Mouse (Mus musculus) bone marrow macrophage, adult 2 months (primary cell): Measurements from ENCODE around the gene Cmc1. TPM values are rescaled to one million over a fixed set of nuclear protein-coding genes. Genes with fewer than 3 reads are reported as not detected.
"Not testable (repeated sequence)": the region's sequence is repeated elsewhere in the genome, so short reads cannot be mapped to it uniquely, and the experiment has no call there.

Source experiments
- H3K27ac ChIP-seq: 2 replicates; pipeline ENCODE4 v1.5.1; 2012; ENCODE audit warnings: low read depth, low read length; ENCODE audit not compliant: insufficient read depth
- H3K4me1 ChIP-seq: 2 replicates; pipeline ENCODE4 v1.6.1; 2012; ENCODE audit warnings: low read length; ENCODE audit not compliant: control insufficient read depth, insufficient read depth
- H3K4me3 ChIP-seq: 2 replicates; pipeline ENCODE4 v1.5.1; 2012; ENCODE audit warnings: mild to moderate bottlenecking, low read length, moderate library complexity; ENCODE audit not compliant: insufficient read depth
- CTCF ChIP-seq: IDR thresholded peaks from 2 replicates; pipeline ENCODE4 v1.5.1; 2012; ENCODE audit warnings: low read depth, mild to moderate bottlenecking, low read length, moderate library complexity
- POLR2A ChIP-seq: IDR thresholded peaks from 2 replicates; pipeline ENCODE4 v1.6.1; 2012; ENCODE audit warnings: mild to moderate bottlenecking, low read depth, low read length, borderline replicate concordance
- polyA plus RNA-seq: library from polyadenylated mRNA; stranded (reverse); fragments of >200 nt; gene quantifications from 2 replicates; pipeline ENCODE4 v1.2.4, GENCODE M21; 2012; ENCODE audit not compliant: missing spikeins, insufficient read depth, insufficient read length

Cmc1 gene
- polyA plus RNA-seq, 1 experiment: 71.1 TPM

GRCm38 (mm10) chr9:118176687-118177086 is 26.7 kb upstream of the Cmc1 start:
- Histone ChIP-seq H3K27ac (no peak overlapping the region), H3K4me1 (no peaks in the 10 kb centered on the region), H3K4me3 (no peak overlapping the region)
- no peak for TF ChIP-seq POLR2A
- TF ChIP-seq CTCF: no peak

GRCm38 (mm10) chr9:118175411-118175810 is 25.4 kb upstream of the Cmc1 start:
- TF ChIP-seq CTCF (no peak), POLR2A (no peak)
- Histone ChIP-seq H3K27ac (no peak overlapping the region), H3K4me3 (no peak overlapping the region)

GRCm38 (mm10) chr9:118173086-118173485 is 23.1 kb upstream of the Cmc1 start:
- no peak overlapping the region for H3K4me3 ChIP-seq

More at GRCm38 (mm10) chr9:118175411-118175810, 25.4 kb upstream of the Cmc1 start:
- H3K4me1 ChIP-seq: no peaks in the 10 kb centered on the region

GRCm38 (mm10) chr9:118168544-118168943 is 18.6 kb upstream of the Cmc1 start:
- Histone ChIP-seq H3K4me1 (no peaks in the 10 kb centered on the region), H3K4me3 (no peak overlapping the region), H3K27ac (no peak overlapping the region)
- no peak for TF ChIP-seq CTCF
- no peak for TF ChIP-seq POLR2A

More at GRCm38 (mm10) chr9:118173086-118173485, 23.1 kb upstream of the Cmc1 start:
- Histone ChIP-seq H3K4me1 (no peaks in the 10 kb centered on the region), H3K27ac (no peak overlapping the region)
- TF ChIP-seq CTCF (no peak), POLR2A (no peak)

GRCm38 (mm10) chr9:118167606-118168005 is 17.6 kb upstream of the Cmc1 start:
- Histone ChIP-seq H3K27ac (no peak overlapping the region), H3K4me1 (no peaks in the 10 kb centered on the region), H3K4me3 (no peak overlapping the region)
- no peak for TF ChIP-seq CTCF
- no peak for TF ChIP-seq POLR2A

GRCm38 (mm10) chr9:118161536-118161935 is 11.6 kb upstream of the Cmc1 start:
- Histone ChIP-seq H3K4me3 (no peak overlapping the region), H3K4me1 (no peaks in the 10 kb centered on the region), H3K27ac (no peak overlapping the region)
- TF ChIP-seq CTCF: no peak
- TF ChIP-seq POLR2A: no peak

GRCm38 (mm10) chr9:118159936-118160335 is 10.0 kb upstream of the Cmc1 start:
- no peak overlapping the region for H3K27ac ChIP-seq
- TF ChIP-seq CTCF: no peak
- TF ChIP-seq POLR2A: no peak
- H3K4me3 ChIP-seq: no peak overlapping the region
- peaks cover 3% of the 10 kb centered on the region; the same call in 1 of the 2 replicates for H3K4me1 ChIP-seq

- no peak overlapping the region for H3K4me3 ChIP-seq
- no peak overlapping the region for H3K27ac ChIP-seq
- TF ChIP-seq CTCF (no peak), POLR2A (no peak)
- H3K4me1 ChIP-seq: peaks cover 3% of the 10 kb centered on the region; the same call in 1 of the 2 replicates
These were observed 8.2 kb upstream of the Cmc1 start for GRCm38 (mm10) chr9:118158201-118158600.

- Histone ChIP-seq H3K27ac (no peak overlapping the region), H3K4me1 (peaks cover 3% of the 10 kb centered on the region; the same call in 1 of the 2 replicates), H3K4me3 (no peak overlapping the region)
- TF ChIP-seq CTCF (no peak), POLR2A (no peak)
These were observed 7.3 kb upstream of the Cmc1 start for GRCm38 (mm10) chr9:118157234-118157633.

- Histone ChIP-seq H3K27ac (no peak overlapping the region), H3K4me1 (peaks cover 10% of the 10 kb centered on the region), H3K4me3 (no peak overlapping the region)
- no peak for TF ChIP-seq CTCF
- no peak for TF ChIP-seq POLR2A
These were observed 4.7 kb upstream of the Cmc1 start for GRCm38 (mm10) chr9:118154666-118155065.

- Histone ChIP-seq H3K4me3 (peak overlapping the region; percentile 30; the same call in 1 of the 2 replicates), H3K4me1 (peaks cover 9% of the 10 kb centered on the region), H3K27ac (no peak overlapping the region)
- TF ChIP-seq POLR2A (no peak), CTCF (no peak)
These were observed 1.2 kb upstream of the Cmc1 start for GRCm38 (mm10) chr9:118151221-118151507.

- Histone ChIP-seq H3K4me1 (peaks cover 9% of the 10 kb centered on the region), H3K27ac (no peak overlapping the region), H3K4me3 (peak overlapping the region; percentile 30)
- peak; percentile 46; the same call in 1 of the 2 replicates for TF ChIP-seq POLR2A
- no peak for TF ChIP-seq CTCF
These were observed 648 bp upstream of the Cmc1 start for GRCm38 (mm10) chr9:118150429-118151220.

GRCm38 (mm10) chr9:118140356-118140755 is 9.6 kb downstream of the Cmc1 start:
- not testable (repeated sequence) for H3K27ac ChIP-seq

More at GRCm38 (mm10) chr9:118140356-118140755, 9.6 kb downstream of the Cmc1 start:
- not testable (repeated sequence) for H3K4me3 ChIP-seq
- H3K4me1 ChIP-seq: peaks cover 11% of the 10 kb centered on the region
